Mouse (Mus musculus): Measurements from ENCODE around the gene Selenos. TPM values are rescaled to one million over a fixed set of nuclear protein-coding genes. Genes with fewer than 3 reads are reported as not detected.

The Selenos gene
- polyA plus RNA-seq, 1 experiment: 48.1 TPM

GRCm38 (mm10) chr7:66091553-66091952 lies 12.1 kb downstream of the Selenos start:
- Histone ChIP-seq H3K27me3 (ENCODE audit: control insufficient read depth, insufficient read depth, insufficient read length) (no peaks in the 10 kb centered on the region), H3K79me3 (ENCODE audit: low read depth) (no peaks in the 10 kb centered on the region), H3K4me3 (ENCODE audit: insufficient read depth, poor library complexity, severe bottlenecking) (no peak overlapping the region), H3ac (ENCODE audit: control insufficient read depth, insufficient read length, low read depth) (no peak overlapping the region), H3K79me2 (ENCODE audit: control insufficient read depth, insufficient read depth) (no peaks in the 10 kb centered on the region), H3K36me3 (ENCODE audit: control insufficient read depth, insufficient read depth) (peaks cover 34% of the 10 kb centered on the region)
- TF ChIP-seq FOSL1 (IDR thresholded peaks at IDR 0.05; ENCODE audit: insufficient read depth, low read length, poor library complexity, severe bottlenecking): no peak
- no peak for TF ChIP-seq MYOD1 (IDR thresholded peaks at IDR 0.05; ENCODE audit: control insufficient read depth, insufficient read length, low read depth)
- TF ChIP-seq MAX (IDR thresholded peaks at IDR 0.05): no peak
- TF ChIP-seq CTCF (IDR thresholded peaks at IDR 0.05; ENCODE audit: control insufficient read depth, insufficient read depth, insufficient read length): no peak

GRCm38 (mm10) chr7:66092656-66093055 lies 13.2 kb downstream of the Selenos start:
- H3K36me3 ChIP-seq (ENCODE audit: control insufficient read depth, insufficient read depth): peaks cover 23% of the 10 kb centered on the region
- H3K27me3 ChIP-seq (ENCODE audit: control insufficient read depth, insufficient read depth, insufficient read length): no peaks in the 10 kb centered on the region
- TF ChIP-seq FOSL1 (IDR thresholded peaks at IDR 0.05; ENCODE audit: insufficient read depth, low read length, poor library complexity, severe bottlenecking) (no peak), MAX (IDR thresholded peaks at IDR 0.05) (no peak), MYOD1 (IDR thresholded peaks at IDR 0.05; ENCODE audit: control insufficient read depth, insufficient read length, low read depth) (no peak), CEBPB (IDR thresholded peaks at IDR 0.05; ENCODE audit: low read depth) (no peak), MYOG (IDR thresholded peaks at IDR 0.05; ENCODE audit: control insufficient read depth, extremely low read depth, insufficient read length) (no peak), CTCF (IDR thresholded peaks at IDR 0.05; ENCODE audit: control insufficient read depth, insufficient read depth, insufficient read length) (no peak), USF1 (IDR thresholded peaks at IDR 0.05; ENCODE audit: low read depth) (no peak)
- no peak overlapping the region for H3K4me3 ChIP-seq (ENCODE audit: insufficient read depth, poor library complexity, severe bottlenecking)
- H3K79me2 ChIP-seq (ENCODE audit: control insufficient read depth, insufficient read depth): no peaks in the 10 kb centered on the region
- H3K79me3 ChIP-seq (ENCODE audit: low read depth): no peaks in the 10 kb centered on the region
- no peak overlapping the region for H3ac ChIP-seq (ENCODE audit: control insufficient read depth, insufficient read length, low read depth)

GRCm38 (mm10) chr7:66094141-66094540 lies 14.7 kb downstream of the Selenos start:
- H3K4me3 ChIP-seq (ENCODE audit: insufficient read depth, poor library complexity, severe bottlenecking): no peak overlapping the region
- TF ChIP-seq MYOG (IDR thresholded peaks at IDR 0.05; ENCODE audit: control insufficient read depth, extremely low read depth, insufficient read length) (no peak), CTCF (IDR thresholded peaks at IDR 0.05; ENCODE audit: control insufficient read depth, insufficient read depth, insufficient read length) (no peak), MYOD1 (IDR thresholded peaks at IDR 0.05; ENCODE audit: control insufficient read depth, insufficient read length, low read depth) (no peak), USF1 (IDR thresholded peaks at IDR 0.05; ENCODE audit: low read depth) (no peak), CEBPB (IDR thresholded peaks at IDR 0.05; ENCODE audit: low read depth) (no peak), FOSL1 (IDR thresholded peaks at IDR 0.05; ENCODE audit: insufficient read depth, low read length, poor library complexity, severe bottlenecking) (no peak), MAX (IDR thresholded peaks at IDR 0.05) (no peak)
- H3K36me3 ChIP-seq (ENCODE audit: control insufficient read depth, insufficient read depth): peaks cover 11% of the 10 kb centered on the region
- H3K27me3 ChIP-seq (ENCODE audit: control insufficient read depth, insufficient read depth, insufficient read length): no peaks in the 10 kb centered on the region
- no peak overlapping the region for H3ac ChIP-seq (ENCODE audit: control insufficient read depth, insufficient read length, low read depth)
- no peaks in the 10 kb centered on the region for H3K79me3 ChIP-seq (ENCODE audit: low read depth)
- no peaks in the 10 kb centered on the region for H3K79me2 ChIP-seq (ENCODE audit: control insufficient read depth, insufficient read depth)

- no peak for TF ChIP-seq CEBPB (IDR thresholded peaks at IDR 0.05; ENCODE audit: low read depth)
- TF ChIP-seq MYOG (IDR thresholded peaks at IDR 0.05; ENCODE audit: control insufficient read depth, extremely low read depth, insufficient read length): no peak
These were observed 19.4 kb downstream of the Selenos start for GRCm38 (mm10) chr7:66098803-66099202.

GRCm38 (mm10) chr7:66101866-66102265 lies 22.4 kb downstream of the Selenos start:
- TF ChIP-seq MYOG (IDR thresholded peaks at IDR 0.05; ENCODE audit: control insufficient read depth, extremely low read depth, insufficient read length) (no peak), MYOD1 (IDR thresholded peaks at IDR 0.05; ENCODE audit: control insufficient read depth, insufficient read length, low read depth) (no peak), CTCF (IDR thresholded peaks at IDR 0.05; ENCODE audit: control insufficient read depth, insufficient read depth, insufficient read length) (no peak), FOSL1 (IDR thresholded peaks at IDR 0.05; ENCODE audit: insufficient read depth, low read length, poor library complexity, severe bottlenecking) (no peak), USF1 (IDR thresholded peaks at IDR 0.05; ENCODE audit: low read depth) (no peak), CEBPB (IDR thresholded peaks at IDR 0.05; ENCODE audit: low read depth) (no peak), MAX (IDR thresholded peaks at IDR 0.05) (no peak)
- Histone ChIP-seq H3K79me2 (ENCODE audit: control insufficient read depth, insufficient read depth) (no peaks in the 10 kb centered on the region), H3K79me3 (ENCODE audit: low read depth) (no peaks in the 10 kb centered on the region), H3K36me3 (ENCODE audit: control insufficient read depth, insufficient read depth) (no peaks in the 10 kb centered on the region), H3ac (ENCODE audit: control insufficient read depth, insufficient read length, low read depth) (no peak overlapping the region), H3K4me3 (ENCODE audit: insufficient read depth, poor library complexity, severe bottlenecking) (no peak overlapping the region), H3K27me3 (ENCODE audit: control insufficient read depth, insufficient read depth, insufficient read length) (no peaks in the 10 kb centered on the region)

More at GRCm38 (mm10) chr7:66098803-66099202, 19.4 kb downstream of the Selenos start:
- Histone ChIP-seq H3K4me3 (ENCODE audit: insufficient read depth, poor library complexity, severe bottlenecking) (no peak overlapping the region), H3ac (ENCODE audit: control insufficient read depth, insufficient read length, low read depth) (no peak overlapping the region), H3K36me3 (ENCODE audit: control insufficient read depth, insufficient read depth) (no peaks in the 10 kb centered on the region), H3K27me3 (ENCODE audit: control insufficient read depth, insufficient read depth, insufficient read length) (no peaks in the 10 kb centered on the region), H3K79me3 (ENCODE audit: low read depth) (no peaks in the 10 kb centered on the region), H3K79me2 (ENCODE audit: control insufficient read depth, insufficient read depth) (no peaks in the 10 kb centered on the region)

GRCm38 (mm10) chr7:66104531-66104930 lies 25.1 kb downstream of the Selenos start:
- H3K27me3 ChIP-seq (ENCODE audit: control insufficient read depth, insufficient read depth, insufficient read length): no peaks in the 10 kb centered on the region
- H3K36me3 ChIP-seq (ENCODE audit: control insufficient read depth, insufficient read depth): no peaks in the 10 kb centered on the region
- no peaks in the 10 kb centered on the region for H3K79me2 ChIP-seq (ENCODE audit: control insufficient read depth, insufficient read depth)
- no peak for TF ChIP-seq CTCF (IDR thresholded peaks at IDR 0.05; ENCODE audit: control insufficient read depth, insufficient read depth, insufficient read length)
- H3K4me3 ChIP-seq (ENCODE audit: insufficient read depth, poor library complexity, severe bottlenecking): no peak overlapping the region
- no peaks in the 10 kb centered on the region for H3K79me3 ChIP-seq (ENCODE audit: low read depth)
- no peak overlapping the region for H3ac ChIP-seq (ENCODE audit: control insufficient read depth, insufficient read length, low read depth)
